Mouse (Mus musculus): ENCODE measurements around the gene Syt2.

The Syt2 gene

GRCm38 (mm10) chr1:134614988-134615387, 31.5 kb upstream of the Syt2 start:
- TF ChIP-seq POU5F1 (IDR thresholded peaks at IDR 0.05; ENCODE audit: borderline replicate concordance, low read length), result no peak
- no peak for TF ChIP-seq CTCF (conservative IDR thresholded peaks at IDR 0.05; ENCODE audit: low read length)
- no peak for TF ChIP-seq NANOG (IDR thresholded peaks at IDR 0.05; ENCODE audit: borderline replicate concordance, low read length)
- no peaks in the 10 kb centered on the region for H3K9me3 ChIP-seq (ENCODE audit: low read length)
- peaks cover 100% of the 10 kb centered on the region for H3K36me3 ChIP-seq (ENCODE audit: insufficient read depth, low read length)
- no peak overlapping the region for H3K4me3 ChIP-seq (replicated peaks; ENCODE audit: low read length)
- H3K4me1 ChIP-seq (replicated peaks; ENCODE audit: low read depth, low read length), result peaks cover 34% of the 10 kb centered on the region
- H3K27me3 ChIP-seq (ENCODE audit: insufficient read depth, low read length), result no peaks in the 10 kb centered on the region

- Histone ChIP-seq H3K27me3 (ENCODE audit: insufficient read depth, low read length) (no peaks in the 10 kb centered on the region), H3K4me3 (replicated peaks; ENCODE audit: low read length) (no peak overlapping the region), H3K9me3 (ENCODE audit: low read length) (no peaks in the 10 kb centered on the region), H3K36me3 (ENCODE audit: insufficient read depth, low read length) (peaks cover 99% of the 10 kb centered on the region), H3K4me1 (replicated peaks; ENCODE audit: low read depth, low read length) (peaks cover 30% of the 10 kb centered on the region)
- TF ChIP-seq NANOG (IDR thresholded peaks at IDR 0.05; ENCODE audit: borderline replicate concordance, low read length) (no peak), POU5F1 (IDR thresholded peaks at IDR 0.05; ENCODE audit: borderline replicate concordance, low read length) (no peak), CTCF (conservative IDR thresholded peaks at IDR 0.05; ENCODE audit: low read length) (no peak)
These were observed 28.8 kb upstream of the Syt2 start for GRCm38 (mm10) chr1:134617656-134618055.

- Histone ChIP-seq H3K36me3 (ENCODE audit: insufficient read depth, low read length) (peaks cover 99% of the 10 kb centered on the region), H3K4me1 (replicated peaks; ENCODE audit: low read depth, low read length) (peaks cover 72% of the 10 kb centered on the region), H3K27me3 (ENCODE audit: insufficient read depth, low read length) (no peaks in the 10 kb centered on the region), H3K4me3 (replicated peaks; ENCODE audit: low read length) (no peak overlapping the region), H3K9me3 (ENCODE audit: low read length) (no peaks in the 10 kb centered on the region)
- no peak for TF ChIP-seq POU5F1 (IDR thresholded peaks at IDR 0.05; ENCODE audit: borderline replicate concordance, low read length)
- no peak for TF ChIP-seq NANOG (IDR thresholded peaks at IDR 0.05; ENCODE audit: borderline replicate concordance, low read length)
- no peak for TF ChIP-seq CTCF (conservative IDR thresholded peaks at IDR 0.05; ENCODE audit: low read length)
These were observed 21.2 kb upstream of the Syt2 start for GRCm38 (mm10) chr1:134625325-134625724.

- Histone ChIP-seq H3K4me3 (replicated peaks; ENCODE audit: low read length) (no peak overlapping the region), H3K27me3 (ENCODE audit: insufficient read depth, low read length) (no peaks in the 10 kb centered on the region), H3K9me3 (ENCODE audit: low read length) (no peaks in the 10 kb centered on the region), H3K4me1 (replicated peaks; ENCODE audit: low read depth, low read length) (peaks cover 85% of the 10 kb centered on the region), H3K36me3 (ENCODE audit: insufficient read depth, low read length) (peaks cover 100% of the 10 kb centered on the region)
- TF ChIP-seq NANOG (IDR thresholded peaks at IDR 0.05; ENCODE audit: borderline replicate concordance, low read length) (no peak), POU5F1 (IDR thresholded peaks at IDR 0.05; ENCODE audit: borderline replicate concordance, low read length) (no peak), CTCF (conservative IDR thresholded peaks at IDR 0.05; ENCODE audit: low read length) (no peak)
These were observed 17.0 kb upstream of the Syt2 start for GRCm38 (mm10) chr1:134629455-134629854.

GRCm38 (mm10) chr1:134634296-134634695, 12.2 kb upstream of the Syt2 start:
- no peak for TF ChIP-seq POU5F1 (IDR thresholded peaks at IDR 0.05; ENCODE audit: borderline replicate concordance, low read length)
- TF ChIP-seq CTCF (conservative IDR thresholded peaks at IDR 0.05; ENCODE audit: low read length), result no peak
- TF ChIP-seq NANOG (IDR thresholded peaks at IDR 0.05; ENCODE audit: borderline replicate concordance, low read length), result no peak
- Histone ChIP-seq H3K36me3 (ENCODE audit: insufficient read depth, low read length) (peaks cover 74% of the 10 kb centered on the region), H3K4me3 (replicated peaks; ENCODE audit: low read length) (no peak overlapping the region), H3K4me1 (replicated peaks; ENCODE audit: low read depth, low read length) (peaks cover 77% of the 10 kb centered on the region), H3K27me3 (ENCODE audit: insufficient read depth, low read length) (no peaks in the 10 kb centered on the region), H3K9me3 (ENCODE audit: low read length) (no peaks in the 10 kb centered on the region)

GRCm38 (mm10) chr1:134636245-134636644, 10.2 kb upstream of the Syt2 start:
- peaks cover 59% of the 10 kb centered on the region for H3K4me1 ChIP-seq (replicated peaks; ENCODE audit: low read depth, low read length)
- H3K36me3 ChIP-seq (ENCODE audit: insufficient read depth, low read length), result peaks cover 54% of the 10 kb centered on the region
- no peaks in the 10 kb centered on the region for H3K27me3 ChIP-seq (ENCODE audit: insufficient read depth, low read length)
- no peak for TF ChIP-seq CTCF (conservative IDR thresholded peaks at IDR 0.05; ENCODE audit: low read length)
- TF ChIP-seq POU5F1 (IDR thresholded peaks at IDR 0.05; ENCODE audit: borderline replicate concordance, low read length), result no peak
- TF ChIP-seq NANOG (IDR thresholded peaks at IDR 0.05; ENCODE audit: borderline replicate concordance, low read length), result no peak
- no peak overlapping the region for H3K4me3 ChIP-seq (replicated peaks; ENCODE audit: low read length)
- H3K9me3 ChIP-seq (ENCODE audit: low read length), result no peaks in the 10 kb centered on the region

- Histone ChIP-seq H3K4me3 (replicated peaks; ENCODE audit: low read length) (no peak overlapping the region), H3K4me1 (replicated peaks; ENCODE audit: low read depth, low read length) (peaks cover 55% of the 10 kb centered on the region), H3K36me3 (ENCODE audit: insufficient read depth, low read length) (peaks cover 50% of the 10 kb centered on the region), H3K9me3 (ENCODE audit: low read length) (no peaks in the 10 kb centered on the region), H3K27me3 (ENCODE audit: insufficient read depth, low read length) (no peaks in the 10 kb centered on the region)
- peak; percentile 45 for TF ChIP-seq CTCF (conservative IDR thresholded peaks at IDR 0.05; ENCODE audit: low read length)
- no peak for TF ChIP-seq NANOG (IDR thresholded peaks at IDR 0.05; ENCODE audit: borderline replicate concordance, low read length)
These were observed 9.8 kb upstream of the Syt2 start for GRCm38 (mm10) chr1:134636684-134637083.

- H3K4me1 ChIP-seq (replicated peaks; ENCODE audit: low read depth, low read length), result peaks cover 45% of the 10 kb centered on the region
- H3K36me3 ChIP-seq (ENCODE audit: insufficient read depth, low read length), result peaks cover 36% of the 10 kb centered on the region
- TF ChIP-seq NANOG (IDR thresholded peaks at IDR 0.05; ENCODE audit: borderline replicate concordance, low read length) (no peak), CTCF (conservative IDR thresholded peaks at IDR 0.05; ENCODE audit: low read length) (no peak), POU5F1 (IDR thresholded peaks at IDR 0.05; ENCODE audit: borderline replicate concordance, low read length) (no peak)
- H3K4me3 ChIP-seq (replicated peaks; ENCODE audit: low read length), result no peak overlapping the region
- peaks cover 13% of the 10 kb centered on the region for H3K27me3 ChIP-seq (ENCODE audit: insufficient read depth, low read length)
- H3K9me3 ChIP-seq (ENCODE audit: low read length), result no peaks in the 10 kb centered on the region
These were observed 8.4 kb upstream of the Syt2 start for GRCm38 (mm10) chr1:134638041-134638440.

GRCm38 (mm10) chr1:134638522-134638921, 8.0 kb upstream of the Syt2 start:
- Histone ChIP-seq H3K27me3 (ENCODE audit: insufficient read depth, low read length) (peaks cover 14% of the 10 kb centered on the region), H3K4me1 (replicated peaks; ENCODE audit: low read depth, low read length) (peaks cover 41% of the 10 kb centered on the region), H3K36me3 (ENCODE audit: insufficient read depth, low read length) (peaks cover 31% of the 10 kb centered on the region), H3K4me3 (replicated peaks; ENCODE audit: low read length) (no peak overlapping the region), H3K9me3 (ENCODE audit: low read length) (no peaks in the 10 kb centered on the region)
- TF ChIP-seq CTCF (conservative IDR thresholded peaks at IDR 0.05; ENCODE audit: low read length) (peak; percentile 38), POU5F1 (IDR thresholded peaks at IDR 0.05; ENCODE audit: borderline replicate concordance, low read length) (no peak)
